In the genomic region with DNA sequence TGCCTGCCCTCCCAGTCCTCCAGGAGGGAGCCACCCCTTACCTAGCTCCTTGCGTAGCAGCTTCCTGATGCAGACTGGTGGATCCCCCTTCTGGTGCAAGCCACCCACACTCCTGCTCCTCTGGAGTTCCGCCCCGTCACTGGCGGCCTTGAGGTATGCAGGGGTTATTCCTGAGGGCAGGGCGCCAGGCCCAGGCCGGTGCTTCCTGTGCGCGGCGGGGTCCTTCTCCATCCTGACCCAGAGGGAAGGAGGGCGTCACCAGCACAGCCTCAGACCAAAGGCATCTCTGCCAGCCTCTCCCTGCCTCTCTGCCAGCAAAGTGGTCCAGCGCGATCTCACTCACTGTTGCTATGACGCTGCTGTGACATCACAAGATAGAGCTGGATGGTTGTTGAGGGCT, we compare ENCODE assay signal across 10 mouse cellular contexts. TPM values are rescaled to one million over a fixed set of nuclear protein-coding genes. Genes with fewer than 3 reads are reported as not detected.
DNase-seq lines count a peak whose midpoint lies in the region; ATAC-seq and TF ChIP-seq lines count a peak whose summit lies in the region.
"Had no signal": no experiment of that assay in that cellular context is flagged by ENCODE, and none has a peak within 500 bp of the region (broad histone marks: within the 10 kb centered on the region; RNA-seq: fewer than 3 reads in every experiment).

A gene (minus strand): TSS at position 344 of the 400 bp plus-strand sequence.

- no peak for TF ChIP-seq CTCF in gastrocnemius, adult 2 months (IDR thresholded peaks at IDR 0.05)
- TF ChIP-seq CTCF in midbrain, postnatal 0 days (IDR thresholded peaks at IDR 0.05): 0 out of 2 replicates have a peak, but pooled peaks have one; percentile 2
- TF ChIP-seq CTCF in kidney, postnatal 0 days (IDR thresholded peaks at IDR 0.05; ENCODE audit: low read depth): peak; percentile 25; the same call in 1 of the 2 replicates
- peak; percentile 34 for TF ChIP-seq CTCF in stomach, postnatal 0 days (IDR thresholded peaks at IDR 0.05; ENCODE audit: low read depth)

- H3K4me1 ChIP-seq in midbrain, postnatal 0 days (ENCODE audit: insufficient read depth, low read length): no peaks in the 10 kb centered on the region
- no peaks in the 10 kb centered on the region for H3K4me1 ChIP-seq in midbrain, embryonic 11.5 days (ENCODE audit: control insufficient read depth, insufficient read depth, low read length)
- H3K4me1 ChIP-seq in kidney, postnatal 0 days (replicated peaks; ENCODE audit: insufficient read depth, low read length): no peaks in the 10 kb centered on the region
- H3K4me1 ChIP-seq in stomach, postnatal 0 days (replicated peaks; ENCODE audit: control insufficient read depth, insufficient read depth): no peaks in the 10 kb centered on the region
- no peaks in the 10 kb centered on the region for H3K4me1 ChIP-seq in midbrain, embryonic 13.5 days (replicated peaks)
- no peaks in the 10 kb centered on the region for H3K4me1 ChIP-seq in midbrain, embryonic 16.5 days (ENCODE audit: control insufficient read depth, insufficient read depth, low read length)

- TF ChIP-seq EP300 in stomach, postnatal 0 days (optimal IDR thresholded peaks at IDR 0.05): no peak

- H3K4me3 ChIP-seq in gastrocnemius, adult 2 months: no peak within 1 kb of the TSS
- H3K4me3 ChIP-seq in midbrain, postnatal 0 days (ENCODE audit: low read depth, low read length): no peak within 1 kb of the TSS
- H3K4me3 ChIP-seq in midbrain, embryonic 11.5 days (ENCODE audit: low read depth, low read length): no peak within 1 kb of the TSS
- no peak within 1 kb of the TSS for H3K4me3 ChIP-seq in kidney, postnatal 0 days (replicated peaks; ENCODE audit: low read depth, low read length)
- H3K4me3 ChIP-seq in stomach, postnatal 0 days (ENCODE audit: low read depth, low read length): no peak within 1 kb of the TSS
- no peak within 1 kb of the TSS for H3K4me3 ChIP-seq in midbrain, embryonic 13.5 days (replicated peaks)
- H3K4me3 ChIP-seq in midbrain, embryonic 16.5 days (ENCODE audit: low read depth, low read length): no peak within 1 kb of the TSS

- H3K9ac ChIP-seq in midbrain, postnatal 0 days (replicated peaks; ENCODE audit: low read length, poor library complexity, severe bottlenecking): no peak within 1 kb of the TSS
- H3K9ac ChIP-seq in midbrain, embryonic 11.5 days (ENCODE audit: low read length): no peak within 1 kb of the TSS
- H3K9ac ChIP-seq in kidney, postnatal 0 days (ENCODE audit: low read depth, low read length): no peak within 1 kb of the TSS
- no peak within 1 kb of the TSS for H3K9ac ChIP-seq in stomach, postnatal 0 days (ENCODE audit: low read length)
- H3K9ac ChIP-seq in midbrain, embryonic 13.5 days (replicated peaks): no peak within 1 kb of the TSS
- H3K9ac ChIP-seq in midbrain, embryonic 16.5 days (ENCODE audit: low read depth, low read length): no peak within 1 kb of the TSS

- DNase-seq in gastrocnemius, adult 2 months: peak; percentile 35
- no peak for DNase-seq in gastrocnemius, adult 18-20 months (ENCODE audit: low spot score)
- no peak for DNase-seq in midbrain, postnatal 0 days (ENCODE audit: low spot score)
- no peak for DNase-seq in midbrain, embryonic 11.5 days (ENCODE audit: low spot score, missing footprints)
- DNase-seq in kidney, postnatal 0 days (ENCODE audit: low spot score): peak; percentile 39
- peak; percentile 25 for DNase-seq in stomach, postnatal 0 days (ENCODE audit: low spot score)

- no peaks in the 10 kb centered on the region for H3K27me3 ChIP-seq in midbrain, postnatal 0 days (ENCODE audit: insufficient read depth, low read length)
- H3K27me3 ChIP-seq in midbrain, embryonic 11.5 days (ENCODE audit: control insufficient read depth, insufficient read depth, low read length): no peaks in the 10 kb centered on the region
- no peaks in the 10 kb centered on the region for H3K27me3 ChIP-seq in kidney, postnatal 0 days (ENCODE audit: insufficient read depth, low read length)
- no peaks in the 10 kb centered on the region for H3K27me3 ChIP-seq in stomach, postnatal 0 days (ENCODE audit: control insufficient read depth, insufficient read depth, low read length)
- H3K27me3 ChIP-seq in midbrain, embryonic 13.5 days: no peaks in the 10 kb centered on the region
- no peaks in the 10 kb centered on the region for H3K27me3 ChIP-seq in midbrain, embryonic 16.5 days (ENCODE audit: control insufficient read depth, insufficient read depth, low read depth, low read length)

- intact Hi-C loops in gastrocnemius, adult 2 months (cut with DNase I): no loop called here

- ATAC-seq in midbrain, postnatal 0 days (ENCODE audit: low FRiP score): no peak
- no peak for ATAC-seq in midbrain, embryonic 11.5 days (ENCODE audit: low FRiP score)
- 0 out of 2 replicates have a peak, but pooled peaks have one; percentile 21 for ATAC-seq in kidney, postnatal 0 days (replicated peaks; ENCODE audit: low FRiP score, low read depth)
- ATAC-seq in stomach, postnatal 0 days (ENCODE audit: low FRiP score, low TSS enrichment): peak; percentile 38; the same call in 1 of the 2 replicates
- ATAC-seq in midbrain, embryonic 13.5 days: no peak
- ATAC-seq in midbrain, embryonic 16.5 days: no peak

- no peak within 1 kb of the TSS for H3K4me2 ChIP-seq in midbrain, postnatal 0 days (ENCODE audit: low read depth, low read length, poor library complexity, severe bottlenecking)
- H3K4me2 ChIP-seq in midbrain, embryonic 11.5 days: no peak within 1 kb of the TSS
- no peak within 1 kb of the TSS for H3K4me2 ChIP-seq in kidney, postnatal 0 days (ENCODE audit: low read length)
- H3K4me2 ChIP-seq in stomach, postnatal 0 days (replicated peaks; ENCODE audit: low read depth): no peak within 1 kb of the TSS
- H3K4me2 ChIP-seq in midbrain, embryonic 13.5 days (replicated peaks): no peak within 1 kb of the TSS
- no peak within 1 kb of the TSS for H3K4me2 ChIP-seq in midbrain, embryonic 16.5 days (ENCODE audit: low read length)

- no peaks in the 10 kb centered on the region for H3K36me3 ChIP-seq in midbrain, postnatal 0 days (ENCODE audit: insufficient read depth, low read length)
- no peaks in the 10 kb centered on the region for H3K36me3 ChIP-seq in midbrain, embryonic 11.5 days (ENCODE audit: control insufficient read depth, insufficient read depth, low read length)
- H3K36me3 ChIP-seq in kidney, postnatal 0 days (ENCODE audit: insufficient read depth, low read length): no peaks in the 10 kb centered on the region
- H3K36me3 ChIP-seq in stomach, postnatal 0 days (ENCODE audit: control insufficient read depth, insufficient read depth, low read length): no peaks in the 10 kb centered on the region
- no peaks in the 10 kb centered on the region for H3K36me3 ChIP-seq in midbrain, embryonic 13.5 days
- no peaks in the 10 kb centered on the region for H3K36me3 ChIP-seq in midbrain, embryonic 16.5 days (ENCODE audit: control insufficient read depth, insufficient read depth, low read length)

- H3K27ac ChIP-seq in gastrocnemius, adult 2 months: no peak within 1 kb of the TSS
- no peak within 1 kb of the TSS for H3K27ac ChIP-seq in midbrain, postnatal 0 days (ENCODE audit: low read depth, low read length)
- H3K27ac ChIP-seq in midbrain, embryonic 11.5 days (ENCODE audit: low read depth, low read length): no peak within 1 kb of the TSS
- no peak within 1 kb of the TSS for H3K27ac ChIP-seq in kidney, postnatal 0 days
- H3K27ac ChIP-seq in stomach, postnatal 0 days (replicated peaks): no peak within 1 kb of the TSS
- no peak within 1 kb of the TSS for H3K27ac ChIP-seq in midbrain, embryonic 13.5 days
- no peak within 1 kb of the TSS for H3K27ac ChIP-seq in midbrain, embryonic 16.5 days (ENCODE audit: low read length)
- H3K27ac ChIP-seq: macrophage had no signal

- no peaks in the 10 kb centered on the region for H3K9me3 ChIP-seq in midbrain, postnatal 0 days (ENCODE audit: low read length)
- H3K9me3 ChIP-seq in midbrain, embryonic 11.5 days (ENCODE audit: control insufficient read depth, low read length): no peaks in the 10 kb centered on the region
- H3K9me3 ChIP-seq in kidney, postnatal 0 days (replicated peaks; ENCODE audit: low read length): no peaks in the 10 kb centered on the region
- H3K9me3 ChIP-seq in stomach, postnatal 0 days (ENCODE audit: control insufficient read depth, low read length): no peaks in the 10 kb centered on the region
- no peaks in the 10 kb centered on the region for H3K9me3 ChIP-seq in midbrain, embryonic 13.5 days
- no peaks in the 10 kb centered on the region for H3K9me3 ChIP-seq in midbrain, embryonic 16.5 days (replicated peaks; ENCODE audit: control insufficient read depth, low read length, poor library complexity, severe bottlenecking)

- WGBS in midbrain, postnatal 0 days: 41% methylated on average over 12 of the region's 13 CpGs
- 35% methylated on average over 13 of the region's 13 CpGs for WGBS in midbrain, embryonic 11.5 days
- WGBS in kidney, postnatal 0 days: 21% methylated on average over 13 of the region's 13 CpGs
- 31% methylated on average over 13 of the region's 13 CpGs for WGBS in stomach, postnatal 0 days
- 38% methylated on average over 13 of the region's 13 CpGs for WGBS in midbrain, embryonic 13.5 days
- WGBS in midbrain, embryonic 16.5 days: 41% methylated on average over 13 of the region's 13 CpGs

RNA-seq across cellular contexts. Expression of the gene that starts here (rescaled TPM):
- total RNA-seq in gastrocnemius, adult 2 months (2021): not detected
- total RNA-seq in gastrocnemius, adult 18-20 months (2021): not detected
- total RNA-seq in midbrain, postnatal 0 days (2014; rRNA removed): not detected in 2 replicates
- not detected in 2 replicates for polyA plus RNA-seq in midbrain, postnatal 0 days (2015; fragmentation: Nextera tagmentation; extraction: Ambion mirVana)
- not detected in 2 replicates for polyA plus RNA-seq in midbrain, embryonic 11.5 days (2014; fragmentation: Nextera tagmentation; extraction: Ambion mirVana)
- polyA plus RNA-seq in kidney, postnatal 0 days (2015; fragmentation: Nextera tagmentation; extraction: Ambion mirVana): not detected in 2 replicates
- polyA plus RNA-seq in stomach, postnatal 0 days (2015; fragmentation: Nextera tagmentation; extraction: Ambion mirVana): not detected in 2 replicates
- not detected in 2 replicates for polyA plus RNA-seq in midbrain, embryonic 13.5 days (2015; fragmentation: Nextera tagmentation; extraction: Ambion mirVana)
- not detected in 2 replicates for polyA plus RNA-seq in midbrain, embryonic 16.5 days (2015; fragmentation: Nextera tagmentation; extraction: Ambion mirVana)
- polyA plus RNA-seq: macrophage; small intestine, adult 2 months had no signal

Comparison
In these comparisons a context has a peak if more than half of its experiments do, and no peak if none do; other contexts are left out.
1. Peak in DNase-seq in gastrocnemius, adult 2 months; RNA of the gene not detected or under 1 TPM.
2. Peak in DNase-seq and ATAC-seq in kidney, postnatal 0 days; RNA of the gene not detected or under 1 TPM.
3. Peak in DNase-seq and ATAC-seq in stomach, postnatal 0 days; RNA of the gene not detected or under 1 TPM.